In the genomic region with DNA sequence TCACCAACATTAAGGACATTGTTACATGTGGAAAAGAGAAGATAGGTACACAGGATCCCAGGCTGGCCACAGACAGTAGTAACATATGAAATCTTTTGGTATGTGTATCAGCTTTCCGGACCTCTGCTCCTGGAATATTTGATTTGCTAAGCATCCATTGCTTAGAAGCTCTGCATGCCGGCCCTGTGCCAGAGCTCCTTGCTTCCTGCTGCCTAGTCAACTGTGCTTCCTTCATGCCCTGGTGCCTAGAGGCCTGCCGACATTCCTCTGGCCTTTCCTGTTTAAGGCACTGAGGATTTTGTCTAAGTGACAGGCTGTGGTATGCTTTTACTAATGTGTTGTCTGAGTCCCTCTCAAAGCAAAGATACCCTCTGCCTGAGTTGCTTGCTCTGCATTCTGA, we compare ENCODE assay signal across 11 mouse cellular contexts.
DNase-seq lines count a peak whose midpoint lies in the region; ATAC-seq and TF ChIP-seq lines count a peak whose summit lies in the region.
"Had no signal": no experiment of that assay in that cellular context is flagged by ENCODE, and none has a peak within 500 bp of the region (broad histone marks: within the 10 kb centered on the region; RNA-seq: fewer than 3 reads in every experiment).

No protein-coding gene starts in this region.

- peak; percentile 65 for DNase-seq in kidney, adult 11 months
- peak; percentile 55 to 70 for DNase-seq in cerebellum, adult 2 months
- DNase-seq in lung, postnatal 14 days: peak; percentile 46
- no peak for DNase-seq in limb, embryonic 10.5 days (ENCODE audit: low spot score)
- no peak for DNase-seq in right cerebral cortex, postnatal 4 days
- DNase-seq: forebrain, postnatal 0 days had no signal

- H3K9ac ChIP-seq in kidney, embryonic 14.5 days (ENCODE audit: low read depth, low read length): no peak overlapping the region
- no peak overlapping the region for H3K9ac ChIP-seq in heart, embryonic 14.5 days (ENCODE audit: low read length)
- no peak overlapping the region for H3K9ac ChIP-seq in forebrain, embryonic 16.5 days (replicated peaks; ENCODE audit: low read depth, low read length)
- H3K9ac ChIP-seq: forebrain, postnatal 0 days had no signal

- no peak for TF ChIP-seq POLR2A in cerebellum, adult 2 months (IDR thresholded peaks at IDR 0.05; ENCODE audit: borderline replicate concordance, insufficient read depth, low read length)

- no peaks in the 10 kb centered on the region for H3K9me3 ChIP-seq in kidney, embryonic 14.5 days (ENCODE audit: control insufficient read depth, low read length)
- no peaks in the 10 kb centered on the region for H3K9me3 ChIP-seq in heart, embryonic 14.5 days (ENCODE audit: control insufficient read depth, low read length)
- H3K9me3 ChIP-seq in forebrain, embryonic 16.5 days (ENCODE audit: control insufficient read depth, low read length): no peaks in the 10 kb centered on the region
- H3K9me3 ChIP-seq in limb, embryonic 10.5 days (replicated peaks): no peaks in the 10 kb centered on the region
- H3K9me3 ChIP-seq: megakaryocyte, embryonic 14.5 days had no signal

- no peak overlapping the region for H3K27ac ChIP-seq in kidney, embryonic 14.5 days (ENCODE audit: low read depth, low read length)
- H3K27ac ChIP-seq in cerebellum, adult 2 months (ENCODE audit: insufficient read depth, low read length): no peak overlapping the region
- peak overlapping the region; percentile 45 to 55; a peak in 3 of 4 replicates for H3K27ac ChIP-seq in heart, embryonic 14.5 days (replicated peaks in 1 of 2; ENCODE audit: control insufficient read depth in 1 of 2, insufficient read depth in 1 of 2, low read depth in 2 of 2, low read length in 2 of 2)
- H3K27ac ChIP-seq in forebrain, embryonic 16.5 days (ENCODE audit: low read length): no peak overlapping the region
- H3K27ac ChIP-seq in limb, embryonic 10.5 days: no peak overlapping the region

- ATAC-seq in kidney, embryonic 14.5 days (ENCODE audit: low FRiP score, low TSS enrichment): no peak
- ATAC-seq in heart, embryonic 14.5 days (ENCODE audit: insufficient number of reproducible peaks, insufficient read depth, low FRiP score, low read depth): no peak
- ATAC-seq in forebrain, embryonic 16.5 days: no peak
- ATAC-seq: forebrain, postnatal 0 days had no signal

- 40% methylated on average over 3 of the region's 3 CpGs for WGBS in kidney, embryonic 14.5 days
- 34% methylated on average over 3 of the region's 3 CpGs for WGBS in cerebellum, adult 2 months
- WGBS in heart, embryonic 14.5 days: 20% methylated on average over 3 of the region's 3 CpGs
- 65% methylated on average over 3 of the region's 3 CpGs for WGBS in forebrain, embryonic 16.5 days
- WGBS in limb, embryonic 10.5 days: 62% methylated on average over 3 of the region's 3 CpGs

- H3K4me1 ChIP-seq in kidney, embryonic 14.5 days (ENCODE audit: control insufficient read depth, insufficient read depth, low read length): peaks cover 12% of the 10 kb centered on the region
- no peaks in the 10 kb centered on the region for H3K4me1 ChIP-seq in cerebellum, adult 2 months (ENCODE audit: control insufficient read depth, insufficient read depth, low read length)
- H3K4me1 ChIP-seq in heart, embryonic 14.5 days (ENCODE audit: control insufficient read depth in 2 of 2, insufficient read depth in 2 of 2, low read length in 2 of 2): peaks cover 6 to 32% of the 10 kb centered on the region in 2 experiments
- H3K4me1 ChIP-seq in forebrain, embryonic 16.5 days (replicated peaks; ENCODE audit: control insufficient read depth, insufficient read depth, low read length): no peaks in the 10 kb centered on the region
- peaks cover 16% of the 10 kb centered on the region for H3K4me1 ChIP-seq in limb, embryonic 10.5 days

- TF ChIP-seq CTCF in cerebellum, adult 2 months (IDR thresholded peaks at IDR 0.05; ENCODE audit: borderline replicate concordance, insufficient read depth, low read depth, low read length): no peak

- H3K4me3 ChIP-seq in kidney, embryonic 14.5 days (ENCODE audit: low read length): no peak overlapping the region
- no peak overlapping the region for H3K4me3 ChIP-seq in cerebellum, adult 2 months (replicated peaks; ENCODE audit: insufficient read depth, low read depth, low read length)
- no peak overlapping the region for H3K4me3 ChIP-seq in heart, embryonic 14.5 days (ENCODE audit: control insufficient read depth in 1 of 2, insufficient read depth in 1 of 2, low read depth in 1 of 2, low read length in 2 of 2)
- no peak overlapping the region for H3K4me3 ChIP-seq in forebrain, embryonic 16.5 days (replicated peaks; ENCODE audit: low read length)
- no peak overlapping the region for H3K4me3 ChIP-seq in limb, embryonic 10.5 days
- H3K4me3 ChIP-seq: megakaryocyte, embryonic 14.5 days had no signal

- H3K36me3 ChIP-seq in kidney, embryonic 14.5 days (ENCODE audit: control insufficient read depth, insufficient read depth, low read length): no peaks in the 10 kb centered on the region
- H3K36me3 ChIP-seq in heart, embryonic 14.5 days (ENCODE audit: control insufficient read depth, insufficient read depth, low read length): 0 out of 2 replicates have a peak, but pooled peaks cover 3% of the 10 kb centered on the region
- no peaks in the 10 kb centered on the region for H3K36me3 ChIP-seq in forebrain, embryonic 16.5 days (ENCODE audit: control insufficient read depth, insufficient read depth)
- no peaks in the 10 kb centered on the region for H3K36me3 ChIP-seq in limb, embryonic 10.5 days
- H3K36me3 ChIP-seq: G1E had no signal

- H3K4me2 ChIP-seq in kidney, embryonic 14.5 days (replicated peaks; ENCODE audit: low read depth, low read length): no peak overlapping the region
- no peak overlapping the region for H3K4me2 ChIP-seq in heart, embryonic 14.5 days (ENCODE audit: low read length)
- H3K4me2 ChIP-seq in forebrain, embryonic 16.5 days (ENCODE audit: low read length): no peak overlapping the region

- H3K27me3 ChIP-seq in kidney, embryonic 14.5 days (ENCODE audit: control insufficient read depth, insufficient read depth, low read length): no peaks in the 10 kb centered on the region
- H3K27me3 ChIP-seq in cerebellum, adult 2 months (ENCODE audit: control insufficient read depth, insufficient read depth, low read length): no peaks in the 10 kb centered on the region
- no peaks in the 10 kb centered on the region for H3K27me3 ChIP-seq in heart, embryonic 14.5 days (ENCODE audit: control insufficient read depth, insufficient read depth, low read length)
- no peaks in the 10 kb centered on the region for H3K27me3 ChIP-seq in forebrain, embryonic 16.5 days (replicated peaks; ENCODE audit: control insufficient read depth, insufficient read depth, low read length)
- H3K27me3 ChIP-seq in limb, embryonic 10.5 days (ENCODE audit: low read depth, poor library complexity, severe bottlenecking): no peaks in the 10 kb centered on the region
- H3K27me3 ChIP-seq: megakaryocyte, embryonic 14.5 days had no signal

Comparison
In these comparisons a context has a peak if more than half of its experiments do, and no peak if none do; other contexts are left out.
1. DNase-seq: peak in kidney, adult 11 months (single experiment), cerebellum, adult 2 months (2 of 2) and lung, postnatal 14 days (single experiment); none in limb, embryonic 10.5 days (single experiment) and right cerebral cortex, postnatal 4 days (single experiment).
2. H3K27ac ChIP-seq: peak in heart, embryonic 14.5 days (2 of 2); none in kidney, embryonic 14.5 days (single experiment), cerebellum, adult 2 months (single experiment), forebrain, embryonic 16.5 days (single experiment) and limb, embryonic 10.5 days (single experiment).